Mouse (Mus musculus) neural tube, embryonic 10.5 days (tissue): Measurements from ENCODE around the gene Limk2.

Source experiments
- DNase-seq: peaks from one replicate; pipeline ENCODE4 v3.0.0-alpha.2; 2017; ENCODE audit warnings: low spot score; ENCODE audit errors: extremely low spot score

Limk2 gene

DNA sequence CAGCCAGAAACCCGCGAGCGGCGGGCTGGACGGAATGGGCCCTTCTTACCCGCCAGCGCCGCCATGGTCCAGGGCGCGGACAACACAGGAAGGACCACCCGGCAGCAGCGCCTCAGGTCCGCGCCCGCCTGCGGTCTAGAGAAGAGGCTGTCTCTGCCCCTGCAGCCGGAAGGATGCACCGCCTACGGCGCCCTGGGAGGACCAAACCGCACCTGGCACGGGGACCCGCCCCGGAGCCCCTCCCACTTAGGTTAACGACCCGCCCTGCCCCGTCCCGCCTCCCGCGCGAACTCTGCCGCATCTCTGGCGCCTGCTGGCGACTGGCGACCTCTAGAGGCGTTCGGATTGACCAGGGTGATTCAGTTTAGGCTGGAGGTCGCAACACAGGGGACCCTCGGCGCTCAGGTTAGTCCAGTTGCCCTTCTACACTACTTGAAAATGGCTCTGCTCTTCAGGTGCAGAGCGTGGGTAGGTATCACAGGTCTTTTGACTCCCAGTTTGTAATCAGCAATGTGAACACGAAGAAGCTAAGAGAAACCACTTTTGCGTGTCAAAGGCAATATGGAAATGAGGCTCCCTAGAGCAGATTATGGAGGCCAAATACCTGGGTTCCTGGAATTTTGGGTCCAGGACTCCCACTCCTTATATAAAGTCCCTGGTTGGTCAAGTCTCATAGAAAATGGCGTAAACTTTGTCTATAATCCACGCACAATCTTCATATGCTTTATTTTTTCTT, at the start of gene Limk2:
Limk2 (minus strand) TSS at position 193 of the 736 bp plus-strand sequence.
- peak; percentile 94 for DNase-seq

DNA sequence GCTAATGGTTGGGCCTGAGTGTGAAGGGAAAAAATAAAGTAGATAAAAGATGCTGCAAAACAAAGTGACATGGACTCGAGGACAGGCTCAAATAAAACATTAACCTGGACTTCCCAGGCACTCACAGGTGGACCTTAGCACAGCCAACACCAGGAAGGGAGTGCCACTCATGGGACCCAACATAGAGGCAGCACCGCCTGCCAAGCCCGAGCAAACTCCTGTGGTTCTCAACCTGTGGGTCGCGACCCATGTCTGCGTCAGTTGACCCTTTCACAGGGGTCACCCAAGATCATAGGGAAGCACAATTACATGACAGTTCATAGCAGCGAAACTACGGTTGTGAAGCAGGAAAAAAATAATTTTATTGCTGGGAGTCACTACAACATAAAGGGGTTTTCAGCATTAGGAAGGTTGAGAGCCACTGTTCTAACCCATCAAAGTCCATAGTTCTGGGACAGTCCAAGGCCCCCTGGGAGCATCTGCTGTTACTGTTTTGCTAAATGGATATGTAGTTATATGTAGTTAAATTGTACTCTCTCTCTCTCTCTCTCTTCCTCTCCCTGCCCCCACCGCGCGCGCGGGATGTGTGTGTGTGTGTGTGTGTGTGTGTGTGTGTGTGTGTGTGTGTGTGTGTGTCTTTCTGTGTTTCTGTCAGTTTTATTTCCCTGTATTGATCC, 49.6 kb upstream of the Limk2 start:
- DNase-seq = no peak

DNA sequence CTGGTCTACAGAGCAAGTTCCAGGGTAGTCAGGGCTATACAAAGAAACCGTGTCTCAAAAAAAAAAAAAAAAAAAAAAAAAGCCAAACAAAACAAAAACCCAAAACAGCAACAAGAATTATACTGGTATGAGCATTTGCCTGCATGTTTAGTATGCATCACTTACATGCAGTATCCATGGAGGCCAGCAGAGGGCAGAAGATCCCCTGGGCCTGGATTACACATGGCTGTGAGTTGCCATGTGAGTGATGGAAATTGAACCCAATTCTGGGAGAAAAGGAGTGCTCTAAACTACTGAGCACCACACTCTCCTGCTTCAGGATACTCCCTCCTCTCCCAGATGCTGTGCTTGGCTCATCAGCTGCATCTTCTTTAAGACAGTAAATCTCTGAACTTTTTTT, 47.4 kb upstream of the Limk2 start:
- peak; percentile 65 for DNase-seq

DNA sequence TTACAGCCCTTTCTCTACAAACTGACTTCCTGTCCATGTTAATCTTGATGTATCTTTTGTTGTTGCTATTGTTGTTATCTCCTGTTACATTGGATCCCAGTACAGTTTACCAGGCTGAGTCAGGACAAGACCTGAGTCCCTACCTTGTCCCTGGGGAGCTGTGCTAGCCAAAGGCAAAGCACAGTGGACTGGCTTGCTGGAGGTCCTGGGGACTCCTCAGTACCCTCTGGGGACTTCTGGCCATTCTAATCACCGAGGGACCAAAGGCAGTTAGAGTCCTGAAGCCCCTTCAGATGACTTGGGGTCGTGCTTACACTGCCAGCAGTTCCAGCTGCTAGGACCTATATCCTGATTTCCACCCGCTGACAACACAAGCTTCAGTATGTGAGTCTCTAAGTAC, 45.5 kb upstream of the Limk2 start:
- DNase-seq = no peak

DNA sequence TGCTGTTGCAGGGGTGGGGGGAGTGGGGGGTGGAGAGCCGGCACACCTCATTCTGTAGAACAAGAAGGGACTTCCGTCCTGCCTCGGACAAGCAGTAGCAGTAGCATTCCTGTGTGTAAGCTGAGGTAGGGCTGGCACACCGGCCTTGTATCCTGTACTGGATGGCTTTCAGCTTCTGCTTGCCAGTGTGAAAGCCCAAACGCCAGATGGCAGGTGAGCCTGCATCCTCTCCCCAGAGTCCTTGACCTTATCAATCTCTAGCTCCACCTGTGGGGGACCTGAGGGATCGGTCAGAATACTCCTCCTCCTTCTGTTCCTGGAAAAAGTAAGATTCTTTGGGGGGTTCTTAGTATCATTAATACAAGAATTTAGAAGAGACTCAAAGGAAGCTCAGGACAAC, 44.5 kb upstream of the Limk2 start:
- no peak for DNase-seq

DNA sequence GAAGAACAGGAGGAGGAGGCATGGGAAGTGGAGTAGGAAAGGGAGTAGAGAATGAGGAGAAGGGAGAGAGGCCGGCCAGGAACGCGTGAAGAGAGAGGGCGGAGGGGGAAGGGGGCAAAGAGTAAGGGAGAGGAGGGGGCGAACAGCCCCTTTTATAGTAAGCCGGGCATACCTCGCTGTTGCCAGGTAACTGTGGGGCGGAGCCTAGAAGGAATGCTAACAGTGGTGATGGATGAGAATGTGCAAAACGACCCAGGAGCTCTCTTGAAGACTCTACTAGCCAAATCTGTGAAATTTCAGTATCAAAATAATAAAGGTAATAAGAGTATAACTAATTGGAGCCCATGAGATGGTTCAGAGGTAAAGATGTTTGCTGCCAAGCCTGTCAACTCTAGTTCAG, 43.8 kb upstream of the Limk2 start:
- DNase-seq = peak; percentile 41

DNA sequence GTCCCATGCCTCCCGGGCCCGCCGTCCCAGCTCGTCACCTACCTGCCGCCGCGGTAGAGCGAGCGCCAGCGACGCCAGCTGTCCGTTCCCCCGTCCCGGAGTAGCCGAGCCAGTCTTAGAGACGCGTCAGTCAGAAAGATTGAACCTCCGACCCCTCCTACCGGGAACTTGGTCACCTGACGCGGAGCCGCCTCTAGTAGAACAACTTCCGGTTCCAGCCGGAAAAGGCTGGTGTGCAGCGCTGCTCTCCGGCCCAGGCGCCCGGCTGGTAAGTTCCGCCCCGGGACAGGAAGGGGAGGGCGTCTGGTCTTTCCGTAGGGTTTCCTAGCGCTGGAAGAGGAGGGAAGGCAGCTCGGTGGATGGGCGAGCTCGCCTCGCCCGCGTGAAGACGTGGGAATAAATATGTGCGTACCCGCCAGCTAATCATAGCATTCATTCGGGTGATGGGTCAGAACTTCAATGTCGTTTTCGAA, 43.2 kb upstream of the Limk2 start, which contains the start of gene Rnf185:
Rnf185 (minus strand) TSS at position 197 of the 473 bp plus-strand sequence.
- DNase-seq = peak; percentile 94

DNA sequence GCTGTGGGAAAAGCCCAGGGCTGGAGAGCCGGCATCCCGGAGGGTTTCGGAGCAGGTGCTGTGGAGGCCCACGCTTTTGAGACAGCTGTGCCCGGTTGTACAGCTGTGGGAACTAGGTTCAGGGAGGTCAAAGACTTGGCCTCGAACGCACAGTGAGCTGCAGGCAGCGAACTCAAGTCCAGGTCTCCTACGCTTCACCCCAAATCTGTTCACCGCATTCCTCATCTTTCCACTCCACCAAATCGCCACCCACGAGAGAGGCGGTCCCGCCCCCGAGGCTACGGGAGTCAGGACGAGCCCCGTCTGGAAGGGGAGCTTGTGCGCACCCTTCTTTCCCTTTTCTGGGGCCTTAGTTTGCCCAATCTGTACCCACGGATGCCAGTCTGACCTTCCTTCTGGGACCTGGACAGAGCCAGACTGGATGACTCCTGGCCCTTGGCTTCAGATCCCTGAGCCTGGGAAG, 42.7 kb upstream of the Limk2 start:
- DNase-seq = no peak

DNA sequence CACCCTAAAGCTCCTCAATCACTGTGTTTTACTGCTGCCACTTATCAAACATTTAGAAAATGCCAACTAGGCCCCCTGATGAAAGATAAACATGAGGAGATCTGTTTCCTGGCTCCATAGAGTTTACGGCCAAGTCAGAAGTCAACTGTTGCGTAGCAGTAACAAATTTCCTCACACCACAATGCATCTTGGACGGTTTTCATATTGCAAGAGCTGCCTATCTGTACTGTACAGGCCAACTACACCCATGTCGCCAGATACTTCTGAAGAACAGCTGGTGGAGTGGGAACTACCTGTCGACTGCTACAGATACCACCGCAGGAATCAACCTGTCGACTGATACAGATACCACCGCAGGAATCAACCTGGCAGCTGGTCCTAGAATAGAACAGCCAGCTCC, 35.9 kb upstream of the Limk2 start:
- no peak for DNase-seq

DNA sequence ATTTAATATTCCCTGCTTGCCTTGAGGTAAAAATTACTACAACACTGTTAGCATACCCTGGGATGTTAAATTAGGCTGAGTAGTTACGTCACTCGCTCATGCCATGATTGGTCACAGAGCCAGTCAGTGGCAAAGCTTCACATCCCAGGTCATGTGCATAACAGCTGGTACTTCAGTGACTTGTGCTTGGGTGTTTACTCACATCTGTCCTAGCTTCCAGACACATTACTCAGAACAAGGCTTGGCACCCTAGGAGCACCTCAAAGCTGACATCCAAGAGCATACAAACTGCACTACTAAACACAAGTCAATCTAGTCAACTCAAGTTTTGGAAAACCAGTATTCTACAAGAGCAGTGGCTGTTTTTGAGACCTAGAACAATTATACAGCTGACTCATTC, 34.1 kb upstream of the Limk2 start:
- DNase-seq = no peak

DNA sequence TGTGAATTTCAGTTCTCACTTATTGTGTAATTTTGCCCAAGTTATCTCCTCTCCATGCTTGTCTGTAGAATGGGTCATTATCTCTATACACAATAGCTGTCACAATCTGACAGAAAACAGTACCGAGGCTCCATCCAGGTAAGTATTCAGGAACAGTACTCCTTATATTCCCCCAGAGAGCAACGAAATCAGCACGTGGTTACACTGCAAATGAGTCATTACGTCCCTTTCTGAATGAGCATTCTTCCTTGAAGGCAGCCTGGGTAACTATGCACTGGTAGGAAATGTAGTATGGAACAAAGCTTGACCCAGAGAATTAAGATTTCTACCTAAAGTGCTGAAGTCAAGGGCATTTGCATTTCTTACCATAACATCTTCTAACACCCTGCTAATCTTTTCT, 33.7 kb upstream of the Limk2 start:
- DNase-seq = no peak

DNA sequence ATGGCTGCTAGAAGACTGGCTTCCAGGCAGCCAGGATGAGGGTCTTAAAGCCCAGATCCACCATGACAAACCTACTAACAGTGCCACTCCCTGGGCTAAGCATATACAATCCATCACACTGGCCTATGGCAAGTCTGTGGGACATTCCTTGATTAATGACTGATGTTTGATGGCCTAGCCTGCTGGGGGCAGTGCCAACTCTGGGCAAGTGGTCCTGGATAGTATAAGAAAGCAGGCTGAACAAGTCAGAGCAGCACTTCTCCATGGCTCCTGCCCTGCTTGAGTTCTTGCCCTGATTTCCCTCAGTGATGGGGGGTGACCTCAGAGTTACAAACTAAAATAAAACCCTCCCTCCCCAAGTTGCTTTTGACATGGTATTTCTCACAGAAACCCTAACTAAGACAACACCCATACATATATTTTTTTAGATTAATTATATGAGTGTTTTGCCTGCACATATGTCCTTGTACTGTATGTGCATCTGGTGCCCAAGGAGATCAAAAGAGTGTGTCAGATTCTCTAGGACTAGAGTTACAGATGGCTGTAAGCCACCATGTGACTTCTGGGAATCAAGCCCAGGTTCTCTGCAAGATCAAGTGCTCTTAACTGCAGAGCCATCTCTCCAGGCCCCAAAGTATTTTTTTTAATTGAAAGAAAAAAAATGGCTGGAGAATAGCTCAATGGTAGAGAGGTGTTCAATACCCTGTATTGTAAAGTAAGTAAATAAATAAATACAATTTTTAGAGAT, 32.9 kb upstream of the Limk2 start:
- no peak for DNase-seq

DNA sequence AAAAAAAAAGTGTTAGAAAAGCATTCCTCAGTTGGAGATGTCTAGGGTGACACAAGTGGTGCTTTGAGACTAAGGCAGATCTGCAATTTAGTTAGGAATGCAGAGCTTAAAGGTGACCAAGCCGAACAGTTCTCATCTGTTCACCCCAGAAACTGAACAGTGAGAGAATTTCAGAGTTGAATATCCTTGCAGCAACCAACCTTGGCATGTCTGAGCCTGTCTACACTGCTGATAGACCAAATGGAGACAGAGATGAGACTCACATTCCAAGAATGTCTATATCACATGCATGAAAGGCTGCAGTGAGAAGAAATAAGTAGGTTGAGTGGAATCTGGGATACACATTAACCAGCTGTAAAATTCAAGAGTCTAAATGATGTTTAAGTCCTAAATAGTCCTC, 28.6 kb upstream of the Limk2 start:
- DNase-seq = no peak

DNA sequence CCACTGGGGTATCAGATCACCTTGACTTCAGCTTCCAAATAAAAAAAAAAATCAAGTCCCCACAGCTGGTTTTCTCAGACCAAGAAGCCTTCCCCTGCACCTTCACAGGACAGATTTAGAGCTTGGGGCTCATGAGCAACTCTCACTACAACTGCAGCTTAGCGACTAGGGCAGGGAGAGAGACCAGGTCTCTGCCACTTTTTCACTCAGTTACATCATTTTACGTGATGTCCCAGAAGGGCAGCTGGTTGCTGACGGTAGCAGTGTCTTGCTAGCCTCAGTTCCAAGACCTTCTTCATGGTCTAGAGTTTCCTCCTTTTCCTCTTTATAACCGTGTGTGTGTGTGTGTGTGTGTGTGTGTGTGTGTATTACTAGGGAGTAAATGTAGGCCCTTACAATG, 24.8 kb upstream of the Limk2 start:
- DNase-seq = no peak

DNA sequence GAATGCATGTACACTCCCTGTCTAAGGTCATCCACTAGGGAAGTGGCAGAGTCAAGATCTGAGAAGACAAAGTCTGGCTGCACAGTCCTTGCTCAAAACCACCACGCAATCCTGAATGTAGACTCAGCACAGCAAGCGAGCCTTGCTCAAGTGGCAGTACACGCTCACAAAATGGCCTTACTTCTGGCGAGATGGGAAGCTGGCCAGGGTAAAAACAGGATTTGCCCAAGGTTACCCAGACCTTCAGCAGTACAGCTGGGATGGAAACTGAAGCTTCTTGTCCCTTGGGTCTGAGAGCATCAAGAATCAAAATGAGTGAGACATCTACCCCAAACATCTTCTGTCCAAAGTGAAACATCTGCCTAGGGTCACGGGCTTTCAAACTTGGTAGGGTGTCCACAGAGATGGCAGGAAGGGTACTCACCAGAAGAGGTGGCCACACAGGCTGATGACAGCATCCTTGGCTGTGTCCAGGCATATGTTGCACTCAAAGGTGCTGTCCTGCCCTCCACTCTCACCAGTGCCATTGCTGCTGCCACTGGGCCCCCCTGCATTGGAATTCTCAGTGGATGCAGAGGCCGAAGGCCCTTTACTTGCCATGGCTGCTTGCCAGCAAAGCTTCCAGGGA, 23.1 kb upstream of the Limk2 start:
- no peak for DNase-seq

DNA sequence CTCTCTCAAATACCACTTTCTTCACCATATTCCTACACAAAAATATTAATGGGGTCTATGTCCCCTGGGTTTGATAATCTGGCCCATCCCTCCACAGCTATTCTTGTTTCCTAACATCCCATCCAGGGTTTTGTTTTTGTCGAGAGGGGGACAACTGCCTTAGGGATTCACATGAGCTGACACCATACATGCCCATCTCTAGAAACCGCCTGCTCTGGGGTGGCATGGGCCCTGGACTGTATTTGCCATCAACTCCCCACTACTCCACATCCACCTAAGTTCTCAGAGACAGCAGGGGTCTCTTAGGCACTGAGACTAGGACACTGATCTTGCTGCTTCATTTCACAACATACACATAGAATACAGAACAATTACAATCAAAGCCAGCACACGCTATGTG, 22.5 kb upstream of the Limk2 start:
- no peak for DNase-seq

DNA sequence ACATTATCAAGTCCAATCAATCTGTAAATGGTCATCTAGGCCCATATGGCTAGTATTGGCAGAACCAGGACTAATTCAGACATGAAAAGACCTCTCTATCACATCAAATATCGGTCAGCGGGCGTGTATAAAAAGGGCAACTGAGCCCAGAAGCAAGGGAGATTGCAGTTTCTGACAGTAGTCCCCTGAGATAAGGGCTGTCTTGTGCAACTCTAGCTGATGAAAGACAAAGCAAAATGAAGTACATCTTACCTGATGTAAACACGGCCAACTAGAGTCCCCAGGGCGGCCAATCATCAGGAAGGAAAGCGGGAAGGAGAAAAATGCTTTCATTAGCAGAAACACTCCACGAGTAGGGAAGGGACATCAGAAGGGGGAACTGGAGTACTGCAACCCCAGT, 19.6 kb upstream of the Limk2 start:
- DNase-seq = no peak

DNA sequence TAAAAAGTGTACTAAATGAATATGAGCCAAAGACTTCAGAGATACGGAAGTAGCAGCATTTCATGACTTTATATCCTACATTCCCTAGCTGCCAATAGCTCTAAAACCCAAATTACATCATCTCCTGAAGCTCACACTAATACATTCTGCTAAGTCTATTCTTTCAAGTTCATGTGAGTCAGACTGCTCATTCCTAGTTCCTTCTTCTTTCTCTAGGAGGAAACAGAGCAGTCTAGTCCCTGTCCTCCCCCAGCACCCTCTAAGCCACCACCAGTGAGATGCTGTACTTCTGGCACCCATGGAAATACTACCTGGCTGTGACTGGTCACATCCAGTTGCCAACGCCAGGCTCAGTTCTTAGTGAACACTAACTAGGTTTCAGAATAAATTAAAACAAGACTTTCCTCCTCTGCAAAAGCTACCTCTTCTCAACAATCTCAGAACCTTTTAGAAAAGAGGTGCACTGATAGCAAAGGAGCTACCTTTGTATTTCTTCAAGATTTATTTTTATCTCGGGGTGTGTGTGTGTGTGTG, 18.8 kb upstream of the Limk2 start:
- DNase-seq = no peak

DNA sequence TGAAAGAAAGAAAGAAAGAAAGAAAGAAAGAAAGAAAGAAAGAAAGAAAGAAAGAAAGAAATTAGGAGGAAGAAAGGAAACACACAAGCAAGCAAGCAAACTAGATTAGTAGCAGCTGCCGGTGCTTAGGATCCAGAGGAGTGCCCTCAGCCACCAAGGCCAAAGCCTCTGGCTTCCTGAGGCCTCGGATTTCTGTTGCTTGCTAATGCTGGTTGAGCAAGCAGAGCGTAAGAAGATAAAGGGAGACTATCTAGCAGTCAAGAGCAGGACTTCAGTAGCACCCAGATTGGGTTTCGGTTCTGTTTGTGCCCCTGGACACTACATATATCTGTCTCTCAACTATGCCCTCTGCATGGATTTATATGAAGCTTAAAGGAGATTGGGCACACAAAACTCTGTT, 13.3 kb upstream of the Limk2 start:
- no peak for DNase-seq

DNA sequence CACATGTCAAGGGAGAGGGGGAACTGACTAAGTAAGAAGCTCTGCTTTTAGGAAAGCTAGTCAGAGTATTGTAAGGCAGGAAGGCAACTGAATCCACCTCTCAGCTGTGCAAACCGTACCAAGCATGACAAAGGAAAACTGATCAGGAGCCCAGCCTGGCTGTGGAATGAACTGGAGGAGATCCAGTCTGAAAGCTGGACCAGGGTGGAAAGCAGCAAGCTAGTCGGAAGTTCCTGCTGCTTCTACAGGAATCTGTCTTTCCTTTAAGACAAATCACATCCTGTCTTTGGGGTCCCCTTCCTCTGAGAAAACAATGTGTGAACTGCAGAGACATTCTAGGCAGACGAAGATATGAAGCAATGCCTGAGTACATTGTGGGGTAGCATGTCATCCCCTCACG, 9.8 kb upstream of the Limk2 start:
- no peak for DNase-seq

DNA sequence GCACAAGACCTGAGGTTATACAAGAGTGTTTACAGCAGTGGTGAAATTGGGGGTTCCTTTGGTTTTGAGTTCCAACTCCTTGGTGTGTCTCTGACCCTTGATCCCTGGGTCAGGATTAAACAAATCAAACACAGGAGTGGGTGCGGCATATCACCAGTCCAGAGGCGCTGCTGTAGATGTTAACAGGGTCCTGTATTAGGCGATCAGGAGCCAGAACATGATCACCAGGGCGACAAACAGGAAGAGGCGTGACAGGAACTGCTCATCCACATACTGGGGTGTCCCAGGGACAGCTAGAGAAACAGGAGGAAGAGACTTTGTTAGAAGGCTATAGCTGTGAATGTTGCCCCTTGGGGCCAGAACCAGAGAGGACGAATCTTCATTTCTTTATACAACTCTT, 8.8 kb upstream of the Limk2 start:
- DNase-seq = no peak
